Mouse (Mus musculus) kidney, adult 8-10 months (tissue): Measurements from ENCODE around the gene Abi3.

ENCODE experiments used
- DNase-seq, 2 experiments: peaks; one replicate each; pipeline ENCODE4 v3.0.0; 2022

Gene Abi3

DNA sequence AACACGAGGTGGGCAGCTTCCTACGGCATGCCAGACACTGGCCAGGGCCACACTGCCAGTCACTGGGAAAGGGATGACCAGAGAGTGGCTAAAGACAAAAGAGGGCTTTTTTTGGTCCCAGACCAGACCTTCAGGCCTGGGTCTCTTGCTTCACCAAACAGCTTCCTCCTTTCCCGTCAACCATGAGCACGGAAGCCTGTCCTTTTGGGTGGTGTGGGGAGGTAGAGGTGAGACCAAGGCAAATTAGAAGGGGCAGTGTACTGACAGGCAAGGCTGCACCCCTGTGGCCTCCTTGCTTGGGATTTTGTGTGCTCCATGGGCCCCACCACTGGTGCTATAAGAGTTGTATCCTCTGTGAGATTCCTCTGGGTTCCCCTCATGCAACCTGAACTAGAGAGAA, 3.7 kb downstream of the Abi3 start:
- no peak for DNase-seq

DNA sequence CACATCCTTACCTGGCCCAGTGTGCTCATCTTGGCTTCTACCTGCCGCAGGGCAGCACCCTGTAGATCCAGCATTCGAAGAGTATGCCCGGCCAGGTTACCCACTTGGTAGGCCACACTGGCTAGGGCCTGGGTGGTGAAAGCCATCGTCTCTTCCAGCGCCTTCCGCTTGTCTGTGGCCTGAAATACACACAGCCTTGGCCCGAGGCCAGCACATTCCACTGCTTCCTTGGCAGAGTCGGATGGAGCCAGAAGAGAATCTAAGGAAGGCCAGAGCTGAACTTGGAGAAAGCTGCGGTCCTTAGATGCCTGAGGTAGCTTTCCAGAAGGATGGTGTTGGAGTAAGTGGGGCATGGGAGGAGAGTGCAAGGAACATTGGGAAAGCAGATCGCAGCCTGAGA, 5.2 kb downstream of the Abi3 start, which contains the start of gene Gngt2:
TSS of gene Gngt2 (plus strand) at position 158 of the 400 bp plus-strand sequence.
- DNase-seq: peak; percentile 86 to 89

DNA sequence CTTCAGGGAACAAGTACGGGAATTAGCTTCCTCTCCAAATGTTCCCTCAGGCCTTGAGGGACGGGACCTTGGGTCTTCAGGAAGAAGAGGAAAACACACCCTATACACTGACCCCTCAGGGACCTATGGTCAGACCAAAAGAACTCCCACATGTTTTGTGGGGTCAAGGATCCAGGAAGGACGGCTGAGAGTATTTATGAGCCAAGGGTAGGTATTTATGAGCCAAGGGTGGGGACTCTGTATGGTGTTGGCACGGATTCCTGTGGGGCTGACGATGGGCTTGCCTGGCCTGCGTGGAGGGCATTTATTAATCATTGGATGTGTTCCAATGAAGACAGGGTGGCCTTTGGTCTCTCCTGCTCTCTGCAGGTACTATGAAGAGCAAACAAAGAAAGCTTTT, 5.8 kb downstream of the Abi3 start:
- no peak for DNase-seq

DNA sequence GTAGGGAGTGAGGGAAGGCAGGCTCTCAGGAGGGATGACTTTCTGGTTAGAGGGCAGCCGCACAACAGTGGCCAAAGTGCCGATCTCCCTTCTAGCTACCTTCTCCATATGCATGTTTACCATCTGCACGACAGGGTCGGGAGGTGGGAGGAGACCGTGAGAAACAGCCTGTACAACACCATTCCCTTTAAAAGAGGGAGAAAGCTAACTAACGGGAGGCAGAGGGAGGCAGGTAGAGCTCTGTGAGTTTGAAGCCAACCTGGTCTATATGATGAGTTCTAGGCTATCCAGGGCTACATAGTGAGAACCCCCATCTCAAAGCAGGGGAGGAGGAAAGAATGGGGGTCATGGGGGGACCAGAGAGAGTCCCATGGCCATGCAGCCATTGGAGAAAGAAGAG, 6.4 kb downstream of the Abi3 start:
- DNase-seq: no peak

DNA sequence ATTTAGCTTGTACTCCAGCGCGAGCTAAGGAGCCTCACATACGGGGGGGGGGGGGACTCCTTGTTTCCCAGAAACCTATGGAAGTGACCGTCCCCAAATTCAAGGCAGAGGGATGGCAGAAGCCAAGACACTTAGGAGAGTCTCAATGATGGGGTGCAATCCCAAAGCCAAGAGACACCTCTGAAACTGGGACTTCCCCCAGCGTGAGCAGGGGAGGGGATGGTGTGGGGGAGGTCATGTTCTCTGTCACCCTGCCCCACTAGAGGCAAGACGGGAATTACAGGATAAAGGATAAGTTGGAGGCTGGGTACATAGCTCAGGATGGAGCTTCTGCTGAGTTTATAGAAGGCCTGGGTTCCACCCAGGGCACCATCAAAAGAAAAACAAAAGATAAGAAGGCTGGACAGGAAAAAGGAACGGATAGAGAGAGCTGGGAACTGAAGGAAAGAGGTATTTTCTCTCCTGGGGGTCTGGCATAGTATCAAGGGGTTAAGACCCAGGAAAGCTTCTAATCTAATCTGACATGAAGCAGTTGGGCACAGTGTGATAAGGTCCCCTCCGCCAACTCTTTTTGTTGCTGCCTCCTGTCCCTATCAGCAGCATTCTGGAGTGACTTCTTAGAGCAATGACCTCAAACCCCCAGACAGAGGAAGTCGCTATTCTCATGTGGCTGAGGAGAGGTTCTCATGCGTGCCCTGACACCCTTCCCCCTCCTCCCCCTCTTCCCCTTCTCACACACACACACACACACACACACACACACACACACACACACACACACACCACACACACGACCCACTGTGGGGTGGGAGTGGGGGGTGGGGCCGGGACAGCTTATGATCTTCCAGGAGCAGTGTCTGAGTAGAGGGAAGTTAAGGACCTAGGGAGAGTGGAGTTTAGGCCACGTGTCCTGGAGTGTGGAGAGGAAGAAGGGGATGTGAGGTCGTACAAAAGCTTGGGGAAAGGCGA, 7.2 kb downstream of the Abi3 start:
- DNase-seq: no peak

DNA sequence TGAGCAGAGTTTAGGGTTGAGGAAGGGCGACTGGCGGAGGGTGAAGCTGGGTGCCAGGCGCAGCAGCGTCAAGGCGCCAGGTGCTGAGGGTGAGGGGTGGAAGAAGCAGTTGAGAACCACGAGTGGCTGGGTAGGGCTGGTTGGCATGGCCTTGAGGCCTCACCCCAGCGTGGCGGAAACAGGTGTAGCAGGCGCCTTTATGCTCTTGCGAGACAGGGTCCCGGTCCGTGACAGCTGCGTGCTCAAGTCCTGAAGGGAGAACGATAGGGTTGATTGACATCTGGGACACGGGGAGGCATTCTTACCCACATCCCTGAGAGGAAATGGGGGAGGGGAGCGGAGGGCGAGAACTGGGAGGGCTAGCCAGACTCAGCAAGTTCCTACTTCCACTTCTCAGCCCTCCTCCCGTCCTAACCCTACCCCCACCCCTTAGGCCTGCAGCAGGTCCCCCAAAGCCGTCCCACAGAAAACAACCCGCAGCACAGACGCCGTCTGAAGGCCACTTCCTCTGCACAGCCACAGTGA, 8.1 kb downstream of the Abi3 start:
- peak in 1 of 2 experiments; percentile 43 for DNase-seq

DNA sequence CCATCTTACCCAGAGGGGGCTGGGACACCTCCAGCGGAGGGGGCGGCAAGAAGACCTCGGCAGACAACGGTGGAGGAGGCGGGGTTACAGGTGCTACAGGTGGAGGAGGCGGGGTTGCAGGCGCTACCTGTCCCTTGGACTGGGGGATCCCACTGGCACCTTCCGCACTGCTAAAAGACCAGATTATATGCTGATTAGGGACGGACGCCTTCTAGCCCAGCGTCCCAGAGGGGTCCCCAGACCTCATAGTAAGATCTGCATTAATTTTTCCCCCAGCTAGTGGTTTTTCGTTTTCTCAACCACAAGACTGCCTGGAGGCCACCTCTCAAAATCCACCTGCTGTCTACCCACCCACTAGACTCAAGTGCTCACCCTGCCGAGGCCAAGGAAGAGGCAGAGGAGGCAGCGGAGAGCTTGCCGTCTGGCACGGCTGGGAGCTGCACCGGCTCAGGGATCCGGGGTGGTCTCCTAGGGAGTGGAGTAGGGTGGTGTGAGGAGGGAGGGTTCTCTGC, 8.6 kb downstream of the Abi3 start:
- DNase-seq: no peak

DNA sequence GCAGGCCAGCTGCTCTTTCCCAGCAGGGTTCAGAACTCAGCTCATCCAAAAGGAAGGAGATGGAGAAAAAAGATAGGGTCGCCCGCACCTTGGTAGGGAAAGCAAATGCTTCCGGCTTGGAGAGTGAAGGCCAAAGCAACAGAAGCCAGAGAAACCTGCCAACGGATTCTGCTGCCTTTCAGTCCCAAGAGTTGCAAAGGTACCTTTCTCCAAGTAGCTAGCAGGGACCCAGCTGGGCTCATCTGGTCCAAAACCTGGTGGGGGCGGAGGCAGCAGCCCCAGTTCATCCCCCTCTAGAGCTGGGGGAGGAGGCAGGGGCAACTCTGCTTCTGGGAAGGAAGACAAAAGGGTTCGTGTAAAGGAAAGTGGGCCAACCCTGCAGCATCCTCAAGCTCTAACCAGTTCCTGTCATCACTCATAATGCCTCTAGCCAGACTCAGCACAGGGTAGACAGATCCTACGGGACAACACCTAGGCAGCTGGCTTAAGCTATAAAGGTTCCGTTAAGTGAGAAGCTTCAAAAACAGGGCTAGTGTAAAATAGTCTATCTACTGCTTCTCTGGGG, 9.2 kb downstream of the Abi3 start:
- DNase-seq: no peak

DNA sequence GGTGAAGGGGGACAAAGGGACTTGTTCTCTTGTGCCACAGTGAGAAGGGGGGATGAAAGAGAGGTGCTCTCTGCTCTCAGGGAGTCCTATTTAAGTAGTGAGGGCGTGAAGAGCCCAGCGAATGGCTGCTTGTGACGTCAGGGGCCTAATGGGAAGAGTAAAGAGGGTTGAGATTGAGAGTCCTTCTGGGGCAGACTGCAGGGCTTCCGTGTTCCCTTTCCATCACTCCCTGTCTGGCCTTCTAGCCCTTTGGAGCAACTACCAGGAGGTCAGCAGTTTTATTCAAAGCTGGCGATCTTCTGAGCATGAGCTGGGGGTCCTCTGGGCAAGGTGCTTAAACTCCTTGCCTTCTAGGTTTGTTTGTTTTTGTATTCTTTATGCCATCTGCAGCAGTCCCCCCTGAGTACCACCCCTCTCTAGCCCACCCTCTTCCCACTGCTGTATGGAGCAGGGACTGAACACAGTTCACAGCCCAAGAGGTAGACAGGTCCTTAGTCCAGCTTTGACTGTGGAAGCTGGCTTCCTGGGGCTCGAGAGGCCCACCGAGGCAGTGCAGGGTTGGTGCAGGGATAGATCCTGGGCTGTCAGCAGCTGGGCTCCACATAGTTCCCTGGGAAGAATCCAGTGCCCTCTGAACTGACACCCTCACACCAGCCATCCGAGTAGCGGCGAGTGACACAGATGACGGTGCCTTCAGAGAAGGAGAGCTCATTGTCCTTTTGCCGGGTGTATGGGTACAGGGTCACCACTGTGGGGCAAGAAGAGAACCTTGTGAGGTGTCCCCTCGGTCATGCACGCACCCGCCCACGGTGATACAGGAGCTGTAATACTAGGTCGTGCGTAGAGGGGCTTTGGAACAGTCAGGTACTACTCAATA, 9.9 kb downstream of the Abi3 start:
- DNase-seq: no peak

DNA sequence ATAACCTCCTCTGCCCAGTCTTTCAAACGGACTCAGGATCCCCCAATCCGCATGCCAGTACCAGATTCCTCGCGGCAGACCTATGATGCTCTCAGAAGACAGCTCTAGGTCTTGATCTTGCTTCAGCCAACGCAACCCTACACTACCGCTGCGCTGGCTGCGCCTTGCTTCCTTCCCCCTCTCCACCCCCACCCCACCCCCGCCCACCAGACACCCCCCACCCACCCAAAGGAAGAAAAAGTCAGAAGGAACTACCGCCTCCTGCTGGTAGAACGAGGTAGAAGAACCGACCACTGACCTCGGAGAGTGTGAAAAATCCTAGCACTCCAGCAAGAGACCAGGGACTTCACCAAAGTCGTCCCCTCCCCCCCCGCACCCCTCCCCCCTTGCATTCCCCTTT, 10.6 kb downstream of the Abi3 start:
- no peak for DNase-seq

DNA sequence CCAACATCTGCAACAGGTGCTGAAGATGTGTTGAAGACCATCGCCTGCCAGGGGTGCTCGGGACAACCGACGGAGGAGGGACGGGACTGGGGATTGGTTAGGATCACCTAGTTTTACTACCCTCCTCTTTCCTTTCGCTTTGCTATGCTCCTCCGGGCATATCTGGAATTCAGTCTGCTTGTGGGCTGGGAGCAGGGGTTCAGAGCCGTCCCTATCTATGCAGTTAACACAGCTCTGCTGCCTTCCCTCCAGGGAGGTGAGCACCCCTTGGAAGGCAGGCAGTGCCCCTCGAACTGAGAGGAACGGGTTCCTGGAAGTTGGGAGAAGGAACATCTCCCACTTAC, 11.0 kb downstream of the Abi3 start:
- DNase-seq: no peak

DNA sequence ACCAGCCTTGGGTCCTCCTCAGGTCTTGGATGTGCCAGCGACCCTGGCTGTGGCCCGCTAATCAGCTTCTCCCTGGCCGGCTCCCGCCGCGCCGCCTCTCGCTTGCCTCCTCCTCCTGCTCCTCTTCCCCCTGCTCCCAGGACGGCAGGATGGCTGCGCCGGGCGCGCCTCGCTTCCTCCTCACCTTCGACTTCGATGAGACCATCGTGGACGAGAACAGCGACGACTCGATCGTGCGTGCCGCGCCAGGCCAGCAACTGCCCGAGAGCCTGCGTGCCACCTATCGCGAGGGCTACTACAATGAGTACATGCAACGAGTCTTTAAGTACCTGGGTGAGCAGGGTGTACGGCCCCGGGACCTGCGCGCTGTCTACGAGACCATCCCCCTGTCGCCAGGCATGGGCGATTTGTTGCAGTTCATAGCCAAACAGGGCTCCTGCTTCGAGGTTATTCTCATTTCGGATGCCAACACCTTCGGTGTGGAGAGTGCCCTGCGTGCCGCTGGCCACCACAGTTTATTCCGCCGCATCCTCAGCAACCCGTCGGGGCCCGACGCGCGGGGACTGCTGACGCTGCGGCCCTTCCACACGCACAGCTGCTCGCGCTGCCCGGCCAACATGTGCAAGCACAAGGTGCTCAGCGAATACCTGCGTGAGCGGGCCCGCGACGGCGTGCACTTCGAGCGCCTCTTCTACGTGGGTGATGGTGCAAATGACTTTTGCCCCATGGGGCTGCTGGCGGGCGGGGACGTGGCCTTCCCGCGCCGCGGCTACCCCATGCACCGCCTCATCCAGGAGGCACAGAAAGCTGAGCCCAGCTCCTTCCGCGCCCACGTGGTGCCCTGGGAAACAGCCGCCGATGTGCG, 11.6 kb downstream of the Abi3 start:
- no peak for DNase-seq

DNA sequence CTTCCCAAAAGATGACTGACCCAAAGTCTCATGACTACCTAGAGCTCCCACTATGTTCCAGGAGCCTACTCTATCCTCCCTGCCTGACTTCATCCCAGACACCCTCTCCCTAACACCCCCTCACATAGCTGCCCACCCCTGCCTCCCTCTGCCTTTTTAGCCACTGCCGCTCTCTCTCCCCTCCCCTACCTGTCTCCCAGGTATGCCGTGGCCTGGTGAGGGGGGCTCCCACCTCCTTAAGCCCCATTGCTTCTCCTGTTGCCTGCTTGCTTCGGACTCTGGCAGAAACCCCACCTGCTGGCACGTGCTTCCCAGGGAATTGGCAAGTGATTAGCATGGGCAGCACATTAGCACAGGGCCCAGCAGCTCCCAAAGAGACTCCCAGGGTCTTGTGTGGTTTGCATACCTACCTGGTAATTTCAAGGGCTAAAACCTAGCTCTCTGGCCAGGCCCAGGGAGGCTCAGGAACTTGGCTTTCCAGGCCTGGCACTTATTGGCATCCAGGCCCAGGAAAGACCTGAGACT, 12.7 kb downstream of the Abi3 start:
- no peak for DNase-seq

DNA sequence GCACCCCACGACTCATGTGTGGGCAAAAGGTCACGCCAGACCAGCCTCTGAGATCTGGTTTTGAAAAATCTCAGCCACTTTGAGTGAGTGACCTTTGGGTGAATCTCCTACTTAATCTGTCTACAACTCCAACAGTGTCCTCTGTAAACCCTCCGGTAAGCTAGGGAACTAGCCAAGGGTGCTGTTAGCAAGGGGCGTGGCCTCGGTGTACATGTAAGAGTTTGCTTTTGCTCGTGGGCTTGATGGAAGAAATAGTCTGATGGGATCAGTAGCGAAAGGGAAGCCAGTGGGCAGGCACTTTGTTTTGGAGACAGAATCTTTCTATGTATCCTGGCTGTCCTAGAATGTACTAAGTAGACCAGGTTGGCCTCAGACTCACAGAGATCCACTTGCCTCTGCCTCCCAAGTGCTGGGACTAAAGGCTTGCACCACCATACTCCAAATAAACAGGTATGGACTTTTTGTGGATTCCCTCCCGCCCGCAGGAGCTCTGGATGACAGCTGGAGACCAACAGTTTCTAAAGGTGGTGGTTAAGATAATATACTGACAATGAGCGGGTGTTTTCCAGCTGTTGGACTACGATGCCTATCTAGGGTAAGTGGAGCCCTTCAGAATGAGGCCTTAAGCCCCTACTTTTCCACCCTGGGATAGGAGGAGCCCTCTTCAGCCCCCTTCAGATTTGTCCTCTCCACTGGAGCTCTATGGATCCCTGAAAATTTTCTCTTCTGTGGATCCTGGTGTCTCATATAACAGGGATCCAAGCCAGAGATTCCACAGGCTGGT, 13.9 kb downstream of the Abi3 start:
- no peak for DNase-seq

DNA sequence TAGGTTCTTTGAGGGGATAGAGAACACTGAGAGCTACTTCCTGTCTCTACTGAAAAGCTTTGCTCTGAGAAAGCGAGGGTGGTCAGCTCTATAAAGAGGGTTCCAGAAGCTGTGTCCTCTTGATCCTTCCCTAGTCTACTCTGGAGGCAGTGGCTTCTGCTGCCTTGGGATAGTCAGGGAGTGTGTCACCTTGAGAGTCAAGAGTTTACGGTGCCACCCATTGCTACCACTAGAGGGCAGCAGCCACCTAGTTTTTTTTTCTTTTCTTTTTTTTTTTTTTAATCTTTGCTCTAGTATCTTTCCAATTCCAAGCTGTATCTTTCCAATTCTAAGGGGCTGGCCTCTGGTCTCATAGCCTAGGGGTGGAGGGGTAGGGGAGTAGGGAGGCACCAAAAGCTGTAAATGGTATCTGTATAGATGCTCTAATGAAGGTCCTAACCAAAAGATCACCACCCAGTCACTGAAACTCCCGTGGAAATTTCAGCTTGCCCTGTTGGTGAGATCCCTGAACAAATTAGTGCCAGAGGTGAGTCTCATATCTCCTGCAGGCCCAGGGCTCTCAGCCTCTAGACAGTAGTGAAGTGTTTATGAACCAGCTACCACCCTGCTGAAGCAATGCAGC, 14.7 kb downstream of the Abi3 start:
- peak; percentile 63 to 82 for DNase-seq

DNA sequence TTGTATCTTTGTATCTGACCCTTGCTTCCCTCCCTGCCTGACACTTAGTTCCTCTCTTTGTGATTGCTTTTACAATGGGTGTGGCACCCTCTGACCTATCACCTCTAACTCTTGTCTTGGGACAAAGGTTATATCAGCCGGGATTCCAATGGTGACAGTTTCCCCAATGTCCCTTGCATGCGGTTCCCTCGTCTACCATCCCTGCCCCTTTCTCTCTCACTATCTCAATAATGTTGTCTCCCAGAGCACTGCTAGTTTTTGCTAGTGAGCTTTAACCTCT, 15.2 kb downstream of the Abi3 start:
- peak in 1 of 2 experiments; percentile 13 for DNase-seq

DNA sequence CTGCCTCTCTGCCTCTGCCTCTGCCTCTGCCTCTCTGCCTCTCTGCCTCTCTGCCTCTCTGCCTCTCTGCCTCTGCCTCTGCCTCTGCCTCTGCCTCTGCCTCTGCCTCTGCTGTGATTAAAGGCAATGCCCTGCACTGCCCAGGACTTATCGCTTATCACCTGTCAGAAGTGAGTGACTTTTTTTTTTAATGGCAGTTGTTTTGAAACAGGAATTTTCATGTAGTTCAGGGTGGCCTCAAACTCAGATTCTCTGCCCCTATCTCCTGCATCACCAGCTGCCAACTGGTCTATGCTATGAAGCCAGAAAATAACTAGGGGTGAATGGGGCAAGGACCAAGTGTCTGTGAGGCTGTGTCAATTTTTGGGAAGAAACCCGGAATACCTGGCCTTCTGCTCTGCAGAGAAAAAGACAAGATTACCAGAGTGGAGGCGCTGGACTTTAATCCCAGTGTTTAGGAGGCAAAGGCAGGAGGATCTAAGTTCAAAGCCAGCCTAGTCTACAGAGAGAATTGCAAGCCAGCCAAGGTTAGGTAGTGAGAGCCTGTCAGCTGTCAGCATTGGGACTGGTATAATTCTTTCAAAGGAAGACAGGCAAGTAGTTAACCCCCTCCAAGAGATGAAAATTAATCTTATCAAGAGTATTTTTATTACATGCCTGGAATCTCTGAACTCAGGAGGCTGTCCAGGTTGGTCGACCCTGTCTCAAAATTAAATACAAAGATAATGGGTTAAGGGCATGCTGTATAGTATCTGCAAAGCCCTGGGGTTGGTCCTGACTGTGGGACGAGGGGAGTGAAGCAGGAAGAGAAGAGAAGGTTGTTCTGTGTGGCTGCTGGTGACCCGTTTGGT, 15.7 kb downstream of the Abi3 start:
- DNase-seq: no peak

DNA sequence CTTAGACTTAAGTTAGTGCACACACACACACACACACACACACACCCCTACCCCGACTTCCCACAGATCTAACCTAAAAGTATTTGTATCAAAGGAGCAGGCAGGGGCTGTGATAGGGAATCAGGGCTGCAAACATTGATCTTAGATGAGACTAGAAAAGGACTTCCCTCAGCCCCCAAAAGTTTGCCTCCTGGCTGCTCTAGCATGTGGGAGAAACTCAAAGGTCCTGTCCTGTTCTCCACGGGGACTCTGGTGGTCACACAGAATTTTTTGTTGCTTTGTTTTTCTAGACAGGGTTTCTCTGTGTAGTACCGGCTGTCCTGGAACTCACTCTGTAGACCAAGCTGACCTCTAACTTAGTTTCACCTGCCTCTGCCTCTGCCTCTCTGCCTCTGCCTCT, 16.7 kb downstream of the Abi3 start:
- DNase-seq: no peak

DNA sequence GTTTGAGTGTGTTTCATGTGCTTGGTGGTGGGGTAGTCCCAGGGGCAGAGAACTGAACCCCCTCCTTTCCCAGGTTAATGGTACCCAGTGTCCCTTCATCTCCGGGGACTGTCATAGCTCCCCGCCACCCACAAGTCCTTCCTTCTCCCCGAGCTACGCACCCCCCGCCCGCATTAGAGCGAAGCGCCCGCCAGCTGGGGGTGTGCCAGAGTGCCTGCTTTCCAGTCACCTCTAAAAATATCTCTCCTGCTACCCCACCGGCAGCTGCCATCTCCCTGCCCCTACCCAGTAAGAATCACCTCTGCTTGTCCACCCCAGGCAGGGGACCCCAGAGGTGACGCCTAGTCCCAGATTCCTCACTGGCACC, 17.4 kb downstream of the Abi3 start:
- peak in 1 of 2 experiments; percentile 35 for DNase-seq
